Mouse (Mus musculus): ENCODE measurements around the gene Mtmr14. TPM values are rescaled to one million over a fixed set of nuclear protein-coding genes. Genes with fewer than 3 reads are reported as not detected.

The Mtmr14 gene
- total and polyA plus RNA-seq, 3 experiments: 63.9 to 88.0 (median 81.0) TPM

DNA sequence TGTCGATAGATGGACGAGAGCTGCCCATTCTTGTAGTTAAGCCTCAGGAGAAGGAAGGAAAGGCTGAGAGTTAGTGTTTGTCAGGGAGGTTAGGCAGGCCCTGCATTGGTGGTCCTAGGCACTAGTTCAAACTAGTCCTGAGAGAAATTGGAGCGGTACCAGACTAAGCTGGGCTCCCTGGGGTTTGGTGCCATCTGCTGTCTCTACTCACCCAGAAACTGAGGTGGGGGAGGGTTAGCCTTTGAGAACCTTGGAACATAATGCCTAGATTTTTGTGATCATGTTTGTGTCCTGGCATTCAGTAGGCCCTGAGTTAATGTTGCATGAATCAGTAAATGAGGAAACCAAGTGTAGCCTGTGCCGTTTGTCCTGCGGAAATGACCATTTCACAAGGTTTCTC is 70.5 kb downstream of the Mtmr14 start (continued):
- TF ChIP-seq TBP (conservative IDR thresholded peaks at IDR 0.05; ENCODE audit: low read depth, low read length): no peak
- TF ChIP-seq NRF1 (IDR thresholded peaks at IDR 0.05; ENCODE audit: low read depth, low read length): no peak
- peak; percentile 23; the same call in 1 of the 2 replicates for TF ChIP-seq MEF2A (IDR thresholded peaks at IDR 0.05; ENCODE audit: borderline replicate concordance, low read depth, low read length)
- TF ChIP-seq MXI1 (IDR thresholded peaks at IDR 0.05; ENCODE audit: low read depth, low read length): no peak
- TF ChIP-seq ETS1 (conservative IDR thresholded peaks at IDR 0.05; ENCODE audit: low read depth, low read length): no peak
- TF ChIP-seq CTCF (conservative IDR thresholded peaks at IDR 0.05 in 1 of 2, IDR thresholded peaks at IDR 0.05 in 1 of 2; ENCODE audit: low read depth in 2 of 2, low read length in 2 of 2): peak in 1 of 2 experiments; percentile 79; a peak in 2 of 4 replicates
- no peak for TF ChIP-seq UBTF (IDR thresholded peaks at IDR 0.05; ENCODE audit: low read depth, low read length)
- no peak for TF ChIP-seq USF2 (conservative IDR thresholded peaks at IDR 0.05; ENCODE audit: low read depth, low read length)
- TF ChIP-seq PAX5 (IDR thresholded peaks at IDR 0.05; ENCODE audit: low read length): no peak
- peak; percentile 78 for TF ChIP-seq RAD21 (IDR thresholded peaks at IDR 0.05; ENCODE audit: low read depth, low read length)
- peak; percentile 63 for TF ChIP-seq SMC3 (IDR thresholded peaks at IDR 0.05; ENCODE audit: low read depth, low read length)
- TF ChIP-seq ELF1 (IDR thresholded peaks at IDR 0.05; ENCODE audit: low read depth, low read length): no peak
- TF ChIP-seq USF1 (IDR thresholded peaks at IDR 0.05; ENCODE audit: low read depth, low read length): no peak

GRCm38 (mm10) chr6:113315972-113316371 is 78.3 kb downstream of the Mtmr14 start:
- Histone ChIP-seq H3K9ac (ENCODE audit: insufficient read depth, low read depth) (no peak overlapping the region), H3K27me3 (replicated peaks) (no peaks in the 10 kb centered on the region), H3K9me3 (replicated peaks; ENCODE audit: low read length) (no peaks in the 10 kb centered on the region), H3K36me3 (replicated peaks in 1 of 2; ENCODE audit: control insufficient read depth in 1 of 2, insufficient read depth in 1 of 2, low read length in 1 of 2) (peaks cover 81 to 95% of the 10 kb centered on the region in 2 experiments), H3K27ac (ENCODE audit: insufficient read depth, low read depth) (no peak overlapping the region), H3K79me2 (replicated peaks; ENCODE audit: control insufficient read depth, extremely low read depth, insufficient read depth, poor library complexity, severe bottlenecking) (peaks cover 17% of the 10 kb centered on the region), H3K4me2 (ENCODE audit: insufficient read depth, low read depth, poor library complexity, severe bottlenecking) (no peak overlapping the region), H3K4me3 (replicated peaks in 1 of 3; ENCODE audit: low read depth in 2 of 3, low read length in 2 of 3, poor library complexity in 1 of 3) (no peak overlapping the region), H3K4me1 (ENCODE audit: control insufficient read depth in 1 of 2, insufficient read depth in 2 of 2) (no peaks in the 10 kb centered on the region; a peak in 1 of 4 replicates)
- DNase-seq (ENCODE audit: extremely low read depth): no peak
- dilution Hi-C loops (cut with MboI; ENCODE audit: extremely low pct_ligation_motif_present, extremely low pct_unique_long_range_greater_than_20kb, low sequenced_read_pairs): no loop called here
- in situ Hi-C loops (cut with MboI; ENCODE audit: low pct_ligation_motif_present, low pct_unique_long_range_greater_than_20kb, low sequenced_read_pairs): loop anchor here (25.0 kb wide), 1 partner anchor 604 kb away; no protein-coding TSS in a partner anchor
- TF ChIP-seq JUND (conservative IDR thresholded peaks at IDR 0.05; ENCODE audit: low read depth, low read length) (no peak), USF2 (conservative IDR thresholded peaks at IDR 0.05; ENCODE audit: low read depth, low read length) (no peak), ELF1 (IDR thresholded peaks at IDR 0.05; ENCODE audit: low read depth, low read length) (no peak), POLR2AphosphoS2 (IDR thresholded peaks at IDR 0.05; ENCODE audit: low read depth, low read length) (no peak), CHD1 (IDR thresholded peaks at IDR 0.05; ENCODE audit: low read depth, low read length) (no peak), SMC3 (IDR thresholded peaks at IDR 0.05; ENCODE audit: low read depth, low read length) (no peak), ZMIZ1 (IDR thresholded peaks at IDR 0.05; ENCODE audit: low read depth, low read length) (no peak), USF1 (IDR thresholded peaks at IDR 0.05; ENCODE audit: low read depth, low read length) (no peak), PAX5 (IDR thresholded peaks at IDR 0.05; ENCODE audit: low read length) (no peak)
